Mouse (Mus musculus) intestine, postnatal 0 days (tissue): ENCODE measurements around the gene Sh3bp5. TPM values are rescaled to one million over a fixed set of nuclear protein-coding genes. Genes with fewer than 3 reads are reported as not detected.

Experiments
- ATAC-seq: fragments of 200-750 bp; cut with Nextera tagmentation; 2 replicates; pipeline ENCODE4 v1.8.0; 2017; ENCODE audit warnings: mild to moderate bottlenecking, moderate TSS enrichment, moderate library complexity
- H3K27ac ChIP-seq: fragments of 300-500 bp; sonication (generic); 2 replicates; pipeline ENCODE4 v1.5.1; 2014; ENCODE audit warnings: mild to moderate bottlenecking, low read depth, low read length, moderate library complexity
- H3K27me3 ChIP-seq: fragments of 300-500 bp; sonication (generic); replicated peaks from 2 replicates; pipeline ENCODE4 v1.6.1; 2014; ENCODE audit warnings: low read length, mixed read lengths; ENCODE audit not compliant: control insufficient read depth, insufficient read depth
- H3K36me3 ChIP-seq: fragments of 300-500 bp; sonication (generic); 2 replicates; pipeline ENCODE4 v1.6.1; 2014; ENCODE audit warnings: mild to moderate bottlenecking, moderate library complexity; ENCODE audit not compliant: control insufficient read depth, insufficient read depth
- H3K4me1 ChIP-seq: fragments of 300-500 bp; sonication (generic); replicated peaks from 2 replicates; pipeline ENCODE4 v1.6.1; 2014; ENCODE audit warnings: antibody characterized with exemption, low read length, mixed read lengths; ENCODE audit not compliant: control insufficient read depth, insufficient read depth
- H3K4me2 ChIP-seq: fragments of 300-500 bp; sonication (generic); replicated peaks from 2 replicates; pipeline ENCODE4 v1.6.1; 2014; ENCODE audit warnings: low read depth, mild to moderate bottlenecking, moderate library complexity
- H3K4me3 ChIP-seq: fragments of 300-500 bp; sonication (generic); 2 replicates; pipeline ENCODE4 v1.5.1; 2014; ENCODE audit warnings: low read depth, low read length
- H3K9ac ChIP-seq: fragments of 300-500 bp; sonication (generic); 2 replicates; pipeline ENCODE4 v1.6.1; 2014; ENCODE audit warnings: mild to moderate bottlenecking, low read depth, low read length
- H3K9me3 ChIP-seq: fragments of 300-500 bp; sonication (generic); 2 replicates; pipeline ENCODE4 v1.6.1; 2016; ENCODE audit warnings: mixed run types; ENCODE audit not compliant: control insufficient read depth
- CTCF ChIP-seq: sonication (generic); IDR thresholded peaks from 2 replicates; pipeline ENCODE4 v1.5.1; 2016; ENCODE audit warnings: low read depth, mild to moderate bottlenecking, control low read depth, antibody characterized with exemption, moderate library complexity
- WGBS: fragments of 180-500 bp; shearing (Covaris S2); extraction: QIAGEN DNeasy Blood & Tissue Kit; methylation state at CpG from one replicate; pipeline ENCODE4 v1.1.7; 2014; 5-methylcytosine and 5-hydroxymethylcytosine counted together
- polyA plus RNA-seq: library from polyadenylated mRNA; unstranded; fragments of >200 nt; fragmentation: Nextera tagmentation; extraction: Ambion mirVana; gene quantifications from 2 replicates; pipeline ENCODE4 v1.2.1, GENCODE M21; 2015

Gene Sh3bp5
- polyA plus RNA-seq, 1 experiment from 2014 or later: 12.4 TPM

DNA sequence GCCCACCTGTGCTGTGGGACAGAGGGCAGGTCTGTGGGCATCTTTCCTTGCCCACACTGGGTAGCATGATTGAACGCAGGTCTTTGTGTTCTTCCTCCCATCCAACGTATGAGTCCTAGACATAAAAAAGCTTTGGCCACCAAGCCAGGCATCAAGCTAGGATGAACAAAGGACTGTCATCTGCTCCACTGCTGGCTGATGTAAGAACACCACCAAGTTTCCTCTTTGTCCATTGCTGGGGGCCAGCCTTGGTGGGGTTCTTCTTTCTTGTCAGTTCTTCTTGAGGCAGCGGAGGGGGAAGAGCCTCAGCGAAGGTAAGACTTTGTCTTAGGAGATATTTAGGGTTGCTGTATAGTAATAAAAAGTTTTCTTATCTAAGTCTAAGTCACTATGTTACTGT, 104.9 kb downstream of the Sh3bp5 start:
- ATAC-seq: no peak

DNA sequence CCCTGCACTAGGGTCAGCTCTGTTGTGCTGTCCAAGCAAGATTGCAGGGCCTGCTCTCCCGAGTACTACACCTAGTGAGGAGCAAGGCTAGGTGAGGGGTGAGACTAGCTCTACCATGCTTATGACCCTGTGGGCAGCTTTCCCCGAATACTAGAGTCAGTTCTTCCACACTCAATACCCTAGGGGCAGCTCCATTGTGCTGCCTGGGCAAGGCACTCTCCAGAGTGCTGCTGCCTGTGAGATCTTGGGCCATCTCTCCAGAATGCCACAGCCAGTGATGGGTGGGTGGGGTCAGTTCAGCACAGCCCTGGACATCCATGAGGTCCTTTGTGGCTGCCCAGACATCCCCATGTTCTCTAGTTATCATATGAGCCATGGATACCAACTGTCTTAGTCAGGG, 106.1 kb downstream of the Sh3bp5 start:
- no peaks in the 10 kb centered on the region for H3K9me3 ChIP-seq
- ATAC-seq: no peak
- no peak overlapping the region for H3K4me3 ChIP-seq
- no peak overlapping the region for H3K9ac ChIP-seq
- no peak overlapping the region for H3K4me2 ChIP-seq
- WGBS: 71% methylated on average over 2 of the region's 2 CpGs
- no peak for TF ChIP-seq CTCF
- no peaks in the 10 kb centered on the region for H3K36me3 ChIP-seq
- no peak overlapping the region for H3K27ac ChIP-seq
- 0 out of 2 replicates have a peak, but pooled peaks cover 3% of the 10 kb centered on the region for H3K27me3 ChIP-seq
- H3K4me1 ChIP-seq: no peaks in the 10 kb centered on the region

More for the DNA sequence above, 104.9 kb downstream of the Sh3bp5 start:
- no peaks in the 10 kb centered on the region for H3K36me3 ChIP-seq
- H3K4me2 ChIP-seq: no peak overlapping the region
- H3K9me3 ChIP-seq: no peaks in the 10 kb centered on the region
- no peak overlapping the region for H3K27ac ChIP-seq
- 0 out of 2 replicates have a peak, but pooled peaks cover 3% of the 10 kb centered on the region for H3K27me3 ChIP-seq
- no peak overlapping the region for H3K9ac ChIP-seq
- H3K4me3 ChIP-seq: no peak overlapping the region
- no peaks in the 10 kb centered on the region for H3K4me1 ChIP-seq
- TF ChIP-seq CTCF: no peak
- 65% methylated on average over 4 of the region's 4 CpGs for WGBS

DNA sequence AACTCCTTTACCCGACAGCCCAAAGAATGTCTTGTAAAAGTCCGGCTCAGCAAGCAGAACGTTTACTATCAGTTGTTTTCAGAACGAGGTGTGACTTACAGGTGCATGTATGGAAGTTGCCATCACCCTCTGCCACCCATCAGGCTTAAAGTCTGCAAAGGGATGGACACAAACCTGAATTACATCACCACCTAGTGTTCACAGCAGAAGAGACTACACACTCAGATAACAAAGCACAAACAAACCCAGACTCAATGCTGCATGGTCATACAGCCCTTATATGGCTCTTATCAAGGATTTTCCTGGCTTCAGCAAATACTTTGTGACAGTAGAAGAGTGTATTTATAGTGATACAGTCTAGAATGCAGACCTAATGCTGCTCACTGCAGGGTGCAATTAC, 108.2 kb downstream of the Sh3bp5 start:
- peak; percentile 60 for TF ChIP-seq CTCF
- WGBS: 56% methylated on average over 4 of the region's 4 CpGs
- H3K9me3 ChIP-seq: no peaks in the 10 kb centered on the region
- ATAC-seq: peak; percentile 29; the same call in 1 of the 2 replicates
- H3K27ac ChIP-seq: no peak overlapping the region
- no peaks in the 10 kb centered on the region for H3K36me3 ChIP-seq
- H3K27me3 ChIP-seq: 0 out of 2 replicates have a peak, but pooled peaks cover 3% of the 10 kb centered on the region
- no peak overlapping the region for H3K4me2 ChIP-seq
- H3K4me1 ChIP-seq: no peaks in the 10 kb centered on the region
- no peak overlapping the region for H3K4me3 ChIP-seq
- H3K9ac ChIP-seq: no peak overlapping the region

DNA sequence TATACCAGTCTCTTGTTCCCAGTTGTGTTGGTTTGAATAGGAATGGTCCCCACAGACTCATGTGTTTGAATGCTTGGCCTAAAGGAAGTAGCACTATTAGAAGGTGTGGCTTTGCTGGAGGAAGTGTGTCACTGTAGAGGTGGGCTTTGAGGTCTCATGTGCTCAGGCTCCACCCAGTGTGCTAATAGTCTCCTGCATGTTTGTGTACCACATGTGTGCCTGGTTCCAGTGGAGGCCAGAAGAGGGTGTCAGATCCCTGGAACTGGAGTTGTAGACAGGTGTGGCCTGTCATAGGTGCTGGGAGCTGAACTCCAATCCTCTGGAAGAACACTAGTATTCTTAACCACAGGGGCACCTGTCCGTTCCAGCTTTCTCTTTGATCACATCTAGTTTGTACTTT, 108.7 kb downstream of the Sh3bp5 start:
- no peak overlapping the region for H3K27ac ChIP-seq
- H3K9me3 ChIP-seq: no peaks in the 10 kb centered on the region
- H3K27me3 ChIP-seq: 0 out of 2 replicates have a peak, but pooled peaks cover 3% of the 10 kb centered on the region
- no peak overlapping the region for H3K9ac ChIP-seq
- H3K36me3 ChIP-seq: no peaks in the 10 kb centered on the region
- no peaks in the 10 kb centered on the region for H3K4me1 ChIP-seq
- no peak for TF ChIP-seq CTCF
- no peak for ATAC-seq
- 91% methylated on average over 1 of the region's 1 CpGs for WGBS
- H3K4me3 ChIP-seq: no peak overlapping the region
- no peak overlapping the region for H3K4me2 ChIP-seq

DNA sequence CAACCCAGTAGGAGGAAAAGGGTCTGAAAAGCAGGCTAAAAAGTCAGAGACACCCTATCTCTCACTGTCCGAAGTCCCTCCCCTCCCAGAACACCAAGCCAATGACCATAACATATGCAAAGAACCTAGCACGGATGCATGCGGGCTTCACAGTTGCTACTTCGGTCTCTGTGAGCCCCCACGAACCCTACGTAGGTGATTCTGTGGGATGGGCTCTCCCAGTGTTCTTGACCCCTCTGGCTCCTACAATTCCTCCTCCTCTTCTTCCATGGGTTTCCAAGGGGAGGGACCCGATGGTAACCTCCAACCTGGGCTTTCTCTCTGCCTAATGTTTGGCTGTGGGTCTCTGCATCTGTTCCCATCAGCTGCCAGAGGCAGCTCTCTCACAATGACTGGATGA, 109.1 kb downstream of the Sh3bp5 start:
- Histone ChIP-seq H3K27ac (no peak overlapping the region), H3K36me3 (no peaks in the 10 kb centered on the region), H3K4me2 (no peak overlapping the region), H3K9me3 (no peaks in the 10 kb centered on the region), H3K4me1 (no peaks in the 10 kb centered on the region), H3K9ac (no peak overlapping the region), H3K27me3 (0 out of 2 replicates have a peak, but pooled peaks cover 3% of the 10 kb centered on the region), H3K4me3 (no peak overlapping the region)
- WGBS: 74% methylated on average over 7 of the region's 7 CpGs
- ATAC-seq: no peak
- TF ChIP-seq CTCF: no peak

DNA sequence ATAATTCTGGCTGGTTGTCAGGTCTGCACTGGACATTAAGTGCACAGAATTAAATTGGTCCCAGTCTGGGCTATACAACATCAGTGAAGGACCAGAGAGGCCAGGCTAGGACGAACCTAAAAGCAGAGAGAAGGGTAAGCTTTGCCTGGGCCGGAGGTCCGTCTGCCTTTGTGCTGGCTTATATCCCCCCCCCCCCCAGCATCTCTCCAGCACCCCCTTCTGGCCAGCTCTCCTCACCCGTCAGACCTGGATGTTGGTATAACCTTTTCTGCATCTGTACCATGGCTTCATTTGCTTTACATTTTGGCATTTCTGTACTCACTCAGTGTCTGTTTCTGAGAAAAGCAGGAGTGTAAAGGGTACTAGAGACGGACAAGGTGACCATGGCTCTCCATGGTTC, 110.3 kb downstream of the Sh3bp5 start:
- H3K9ac ChIP-seq: no peak overlapping the region
- H3K4me1 ChIP-seq: no peaks in the 10 kb centered on the region
- no peak overlapping the region for H3K4me2 ChIP-seq
- TF ChIP-seq CTCF: peak; percentile 45
- WGBS: 58% methylated on average over 5 of the region's 5 CpGs
- ATAC-seq: no peak
- no peak overlapping the region for H3K4me3 ChIP-seq
- no peak overlapping the region for H3K27ac ChIP-seq
- 0 out of 2 replicates have a peak, but pooled peaks cover 3% of the 10 kb centered on the region for H3K27me3 ChIP-seq
- no peaks in the 10 kb centered on the region for H3K9me3 ChIP-seq
- no peaks in the 10 kb centered on the region for H3K36me3 ChIP-seq

DNA sequence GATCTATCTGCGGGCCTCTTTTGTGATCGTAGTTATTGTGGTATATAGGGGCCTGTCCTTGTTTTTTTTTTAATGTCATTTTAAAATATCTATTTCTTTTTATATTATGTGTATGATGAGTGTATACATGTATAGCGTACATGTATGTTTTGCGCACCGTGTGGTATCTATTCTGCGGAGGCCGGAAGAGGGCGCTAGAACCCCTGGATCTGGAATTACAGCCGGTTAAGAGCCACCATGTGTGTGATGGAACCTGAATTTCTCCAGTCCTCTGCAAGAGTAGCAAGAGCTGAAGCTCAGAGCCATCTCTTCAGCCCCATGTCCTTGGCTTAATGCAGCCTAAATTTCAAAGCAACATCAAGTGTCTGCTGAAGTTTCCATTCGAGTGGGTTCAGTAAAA, 111.0 kb downstream of the Sh3bp5 start:
- no peaks in the 10 kb centered on the region for H3K4me1 ChIP-seq
- no peaks in the 10 kb centered on the region for H3K9me3 ChIP-seq
- H3K9ac ChIP-seq: no peak overlapping the region
- H3K36me3 ChIP-seq: no peaks in the 10 kb centered on the region
- H3K27ac ChIP-seq: no peak overlapping the region
- peak; percentile 35; the same call in 1 of the 2 replicates for TF ChIP-seq CTCF
- whole genome bisulfite sequencing: 77% methylated on average over 10 of the region's 10 CpGs
- 0 out of 2 replicates have a peak, but pooled peaks cover 3% of the 10 kb centered on the region for H3K27me3 ChIP-seq
- H3K4me2 ChIP-seq: no peak overlapping the region
- ATAC-seq: no peak
- H3K4me3 ChIP-seq: no peak overlapping the region
